Comparison of ENCODE assay signal across 9 mouse cellular contexts in the genomic region with DNA sequence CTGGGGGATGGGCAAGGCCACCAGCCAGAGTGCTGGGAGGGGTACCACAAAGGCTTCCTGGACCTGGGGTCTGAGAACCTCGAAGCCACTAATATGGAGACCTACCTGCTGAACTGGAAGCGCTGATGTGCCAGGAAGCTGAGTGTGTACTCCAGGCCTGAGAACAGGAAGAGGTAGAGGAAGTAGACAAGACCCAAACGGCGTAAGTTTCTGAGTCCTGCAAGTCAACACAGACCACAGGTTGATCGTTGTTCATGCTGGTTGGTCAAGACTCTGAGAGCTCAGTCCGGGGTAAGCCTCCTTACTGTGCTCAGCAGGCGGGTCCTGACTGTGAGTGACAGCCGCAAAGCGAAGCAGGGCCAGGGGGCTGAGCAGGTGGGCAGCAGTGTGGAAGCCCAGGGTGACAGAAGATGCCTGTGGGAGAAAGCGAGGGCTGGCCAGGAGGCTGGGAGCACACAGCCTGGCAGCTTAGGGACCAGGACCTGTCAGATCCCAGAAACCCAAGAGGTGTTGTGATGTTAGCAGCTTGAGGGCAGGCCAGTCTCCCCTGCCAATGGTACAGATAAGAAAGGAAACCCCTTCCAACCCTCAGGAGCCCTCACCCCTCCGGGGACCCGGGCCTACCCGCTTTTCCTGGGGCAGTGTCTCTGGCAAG. TPM values are rescaled to one million over a fixed set of nuclear protein-coding genes. Genes with fewer than 3 reads are reported as not detected.
DNase-seq lines count a peak whose midpoint lies in the region; ATAC-seq and TF ChIP-seq lines count a peak whose summit lies in the region.
"Had no signal": no experiment of that assay in that cellular context is flagged by ENCODE, and none has a peak within 500 bp of the region (broad histone marks: within the 10 kb centered on the region; RNA-seq: fewer than 3 reads in every experiment).

No protein-coding gene starts in this region.

- no peak for DNase-seq in hindbrain, embryonic 10.5 days (ENCODE audit: low spot score)
- DNase-seq in 416B (ENCODE audit: low read depth) (peak; percentile 68), adipocyte (ENCODE audit: low spot score) (no peak)
- peak; percentile 32 for DNase-seq in liver, postnatal 0 days
- no peak for DNase-seq in left cerebral cortex, adult 18-20 months (ENCODE audit: low spot score in 2 of 2)
- no peak for DNase-seq in gastrocnemius, adult 8-10 months (ENCODE audit: low spot score in 2 of 2)

- no peaks in the 10 kb centered on the region for H3K9me3 ChIP-seq in hindbrain, embryonic 16.5 days (ENCODE audit: control insufficient read depth, low read length)
- no peaks in the 10 kb centered on the region for H3K9me3 ChIP-seq in hindbrain, embryonic 10.5 days
- H3K9me3 ChIP-seq in liver, postnatal 0 days (ENCODE audit: low read length) = no peaks in the 10 kb centered on the region
- H3K9me3 ChIP-seq: stomach, embryonic 15.5 days had no signal

- 90% methylated on average over 13 of the region's 13 CpGs for WGBS in hindbrain, embryonic 16.5 days
- 94% methylated on average over 13 of the region's 13 CpGs for WGBS in hindbrain, embryonic 10.5 days
- 35% methylated on average over 13 of the region's 13 CpGs for WGBS in bone marrow, adult 2 months
- WGBS in liver, postnatal 0 days (ENCODE audit: insufficient replicate concordance) = 60% methylated on average over 13 of the region's 13 CpGs

- peaks cover 51% of the 10 kb centered on the region for H3K36me3 ChIP-seq in hindbrain, embryonic 16.5 days (ENCODE audit: control insufficient read depth, insufficient read depth, low read length)
- peaks cover 85% of the 10 kb centered on the region for H3K36me3 ChIP-seq in hindbrain, embryonic 10.5 days
- peaks cover 60% of the 10 kb centered on the region for H3K36me3 ChIP-seq in liver, postnatal 0 days (replicated peaks; ENCODE audit: insufficient read depth, low read length)

- no peak for ATAC-seq in hindbrain, embryonic 16.5 days
- no peak for ATAC-seq in liver, postnatal 0 days

- peaks cover 17% of the 10 kb centered on the region for H3K4me1 ChIP-seq in hindbrain, embryonic 16.5 days (ENCODE audit: control insufficient read depth, insufficient read depth, low read depth, low read length)
- peaks cover 35% of the 10 kb centered on the region for H3K4me1 ChIP-seq in hindbrain, embryonic 10.5 days (replicated peaks)
- peaks cover 8% of the 10 kb centered on the region; the same call in 1 of the 2 replicates for H3K4me1 ChIP-seq in bone marrow, adult 2 months (ENCODE audit: control insufficient read depth, insufficient read depth, low read length)
- peaks cover 30% of the 10 kb centered on the region for H3K4me1 ChIP-seq in liver, postnatal 0 days (ENCODE audit: insufficient read depth)

- no peak overlapping the region for H3K4me2 ChIP-seq in hindbrain, embryonic 16.5 days (ENCODE audit: low read length)
- peak overlapping the region; percentile 92 for H3K4me2 ChIP-seq in liver, postnatal 0 days (ENCODE audit: low read depth, low read length)

- no peaks in the 10 kb centered on the region for H3K27me3 ChIP-seq in hindbrain, embryonic 16.5 days (replicated peaks; ENCODE audit: control insufficient read depth, insufficient read depth, low read length)
- no peaks in the 10 kb centered on the region for H3K27me3 ChIP-seq in hindbrain, embryonic 10.5 days (ENCODE audit: insufficient read depth, poor library complexity, severe bottlenecking)
- H3K27me3 ChIP-seq in liver, postnatal 0 days (ENCODE audit: insufficient read depth, low read length) = no peaks in the 10 kb centered on the region
- H3K27me3 ChIP-seq: stomach, embryonic 15.5 days had no signal

- H3K9ac ChIP-seq in hindbrain, embryonic 16.5 days (ENCODE audit: low read depth, low read length) = 0 out of 2 replicates have a peak overlapping the region, but pooled peaks have one; percentile 9
- no peak overlapping the region for H3K9ac ChIP-seq in liver, postnatal 0 days (replicated peaks)
- H3K9ac ChIP-seq: stomach, embryonic 15.5 days had no signal

- TF ChIP-seq EP300 in liver, postnatal 0 days (IDR thresholded peaks at IDR 0.05; ENCODE audit: low read depth) = no peak

- no peak for TF ChIP-seq POLR2A in bone marrow, adult 2 months (IDR thresholded peaks at IDR 0.05; ENCODE audit: borderline replicate concordance, control insufficient read depth, low read depth, low read length)

- no peak overlapping the region for H3K27ac ChIP-seq in hindbrain, embryonic 16.5 days (ENCODE audit: low read depth, low read length)
- no peak overlapping the region for H3K27ac ChIP-seq in hindbrain, embryonic 10.5 days
- H3K27ac ChIP-seq in bone marrow, adult 2 months (ENCODE audit: control insufficient read depth, insufficient read depth, low read depth, low read length, poor library complexity) = peak overlapping the region; percentile 84
- H3K27ac ChIP-seq in liver, postnatal 0 days (ENCODE audit: low read depth) = peak overlapping the region; percentile 81

- TF ChIP-seq CTCF in bone marrow, adult 2 months (IDR thresholded peaks at IDR 0.05; ENCODE audit: control insufficient read depth, insufficient read depth, low read length) = no peak
- TF ChIP-seq CTCF in liver, postnatal 0 days (IDR thresholded peaks at IDR 0.05; ENCODE audit: low read depth) = no peak

- no peak overlapping the region for H3K4me3 ChIP-seq in hindbrain, embryonic 16.5 days (ENCODE audit: low read length)
- H3K4me3 ChIP-seq in hindbrain, embryonic 10.5 days = no peak overlapping the region
- H3K4me3 ChIP-seq in bone marrow, adult 2 months (replicated peaks; ENCODE audit: control insufficient read depth, low read depth, low read length) = no peak overlapping the region
- H3K4me3 ChIP-seq in liver, postnatal 0 days (ENCODE audit: low read depth, low read length) = no peak overlapping the region

RNA-seq across cellular contexts. Expression of a gene that starts 2.1 kb away (rescaled TPM):
- 106 and 109 TPM in 2 replicates for polyA plus RNA-seq in hindbrain, embryonic 16.5 days (2015; fragmentation: Nextera tagmentation; extraction: Ambion mirVana)
- polyA plus RNA-seq in hindbrain, embryonic 10.5 days (2016; fragmentation: Nextera tagmentation; extraction: Ambion mirVana) = 86.8 and 92.9 TPM in 2 replicates
- polyA plus RNA-seq in bone marrow, adult 2 months (2011; ENCODE audit: insufficient read depth, insufficient read length, low replicate concordance, missing spikeins) = 31.2 and 77.7 TPM in 2 replicates
- 31.1 and 32.7 TPM in 2 replicates for polyA plus RNA-seq in liver, postnatal 0 days (2015; fragmentation: Nextera tagmentation; extraction: Ambion mirVana)
- 10 to 100 TPM; 43.4 to 45.7 TPM for total RNA-seq in left cerebral cortex, adult 18-20 months (2021)
- total RNA-seq in gastrocnemius, adult 8-10 months (2022) = 1 to 10 TPM; 3.3 to 8.8 (median 4.6) TPM

RNA-seq across cellular contexts. Expression of a gene that starts 25.1 kb away (rescaled TPM):
- polyA plus RNA-seq in hindbrain, embryonic 16.5 days (2015; fragmentation: Nextera tagmentation; extraction: Ambion mirVana) = 20.4 and 21.2 TPM in 2 replicates
- 19.7 and 27.4 TPM in 2 replicates for polyA plus RNA-seq in hindbrain, embryonic 10.5 days (2016; fragmentation: Nextera tagmentation; extraction: Ambion mirVana)
- polyA plus RNA-seq in bone marrow, adult 2 months (2011; ENCODE audit: insufficient read depth, insufficient read length, low replicate concordance, missing spikeins) = 14.2 and 21.3 TPM in 2 replicates
- polyA plus RNA-seq in liver, postnatal 0 days (2015; fragmentation: Nextera tagmentation; extraction: Ambion mirVana) = 8.7 and 9.2 TPM in 2 replicates
- 10 to 100 TPM; 16.2 to 16.6 TPM for total RNA-seq in left cerebral cortex, adult 18-20 months (2021)
- 10 to 100 TPM; 13.2 to 19.2 (median 16.0) TPM for total RNA-seq in gastrocnemius, adult 8-10 months (2022)

RNA-seq across cellular contexts. Expression of a gene that starts 25.3 kb away (rescaled TPM):
- polyA plus RNA-seq in hindbrain, embryonic 16.5 days (2015; fragmentation: Nextera tagmentation; extraction: Ambion mirVana) = 3.1 and 3.5 TPM in 2 replicates
- polyA plus RNA-seq in hindbrain, embryonic 10.5 days (2016; fragmentation: Nextera tagmentation; extraction: Ambion mirVana) = 2.0 and 2.1 TPM in 2 replicates
- 1.2 and 3.5 TPM in 2 replicates for polyA plus RNA-seq in bone marrow, adult 2 months (2011; ENCODE audit: insufficient read depth, insufficient read length, low replicate concordance, missing spikeins)
- 0.34 and 0.40 TPM in 2 replicates for polyA plus RNA-seq in liver, postnatal 0 days (2015; fragmentation: Nextera tagmentation; extraction: Ambion mirVana)
- total RNA-seq in left cerebral cortex, adult 18-20 months (2021) = 1 to 10 TPM; 4.1 to 4.8 TPM
- 1 to 10 TPM in 3 of 4 experiments, under 1 TPM in 1; 0.83 to 1.6 (median 1.3) TPM for total RNA-seq in gastrocnemius, adult 8-10 months (2022)

Comparison
In these comparisons a context has a peak if more than half of its experiments do, and no peak if none do; other contexts are left out.
1. H3K27ac ChIP-seq: peak in bone marrow, adult 2 months (single experiment) and liver, postnatal 0 days (single experiment); none in hindbrain, embryonic 16.5 days (single experiment) and hindbrain, embryonic 10.5 days (single experiment).
2. DNase-seq: peak in 416B (single experiment) and liver, postnatal 0 days (single experiment); none in hindbrain, embryonic 10.5 days (single experiment), left cerebral cortex, adult 18-20 months (0 of 2), adipocyte (single experiment) and gastrocnemius, adult 8-10 months (0 of 2).